Mouse (Mus musculus) ES-E14 (cell line): ENCODE measurements around the gene Mmp28.

ENCODE experiments used
- HCFC1 ChIP-seq: IDR thresholded peaks from 2 replicates; pipeline ENCODE4 v1.6.1; 2012; ENCODE audit warnings: low read length, inconsistent platforms, borderline replicate concordance; ENCODE audit not compliant: insufficient read depth
- MAFK ChIP-seq: IDR thresholded peaks from 2 replicates; pipeline ENCODE4 v1.6.1; 2014; ENCODE audit warnings: mild to moderate bottlenecking, low read depth, low read length, inconsistent platforms; ENCODE audit not compliant: insufficient read depth

DNA sequence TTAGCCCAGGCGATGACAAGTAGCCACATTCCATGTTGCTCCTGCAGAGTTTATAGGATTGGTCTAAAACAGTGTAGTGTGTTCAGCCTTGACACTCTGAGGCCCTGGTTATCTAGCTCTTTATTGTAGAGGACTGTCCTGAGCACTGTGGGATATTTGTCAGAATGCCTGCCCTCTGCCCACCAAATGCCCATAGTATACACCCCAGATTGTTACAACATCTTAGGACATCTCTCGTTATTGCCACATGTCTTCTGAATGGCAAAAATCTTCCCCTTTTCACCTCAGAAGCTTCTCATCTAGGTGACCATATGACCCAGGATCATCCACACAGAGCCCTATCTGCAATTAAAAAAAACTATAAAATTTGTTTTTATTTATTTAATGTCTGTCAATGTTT lies 30.3 kb downstream of the Mmp28 start:
- TF ChIP-seq MAFK: no peak
- no peak for TF ChIP-seq HCFC1
